Mouse (Mus musculus) urinary bladder, postnatal 10 days (tissue): ENCODE results near the gene Gm5155.
"Not testable (repeated sequence)": the region's sequence is repeated elsewhere in the genome, so short reads cannot be mapped to it uniquely, and the experiment has no call there.

ENCODE experiments used
- DNase-seq: peaks from one replicate; pipeline ENCODE4 v3.0.0; 2022; ENCODE audit warnings: low spot score

Gm5155 gene

DNA sequence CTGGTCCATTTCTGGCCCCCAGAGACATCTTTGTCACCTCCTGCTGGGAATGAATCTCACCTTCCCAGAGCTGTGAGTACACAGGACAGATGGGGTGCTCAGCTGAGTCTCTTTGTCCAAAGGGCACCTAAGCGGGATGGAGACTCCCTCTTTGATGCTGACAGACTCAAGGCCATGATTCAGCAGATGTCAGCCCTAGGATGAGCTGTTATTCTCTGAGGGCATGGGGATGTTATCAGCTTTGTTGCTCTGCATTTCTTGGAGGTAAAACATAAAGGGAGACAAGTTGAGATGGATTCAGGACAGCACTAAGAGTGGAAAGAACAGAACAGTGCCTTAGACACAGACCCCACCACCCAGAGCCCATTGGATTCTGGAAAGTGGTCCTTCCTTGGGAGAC is at the start of gene Gm5155:
Gene Gm5155, plus strand, starts transcription at position 301 of the 400 bp plus-strand sequence.
- no peak for DNase-seq

DNA sequence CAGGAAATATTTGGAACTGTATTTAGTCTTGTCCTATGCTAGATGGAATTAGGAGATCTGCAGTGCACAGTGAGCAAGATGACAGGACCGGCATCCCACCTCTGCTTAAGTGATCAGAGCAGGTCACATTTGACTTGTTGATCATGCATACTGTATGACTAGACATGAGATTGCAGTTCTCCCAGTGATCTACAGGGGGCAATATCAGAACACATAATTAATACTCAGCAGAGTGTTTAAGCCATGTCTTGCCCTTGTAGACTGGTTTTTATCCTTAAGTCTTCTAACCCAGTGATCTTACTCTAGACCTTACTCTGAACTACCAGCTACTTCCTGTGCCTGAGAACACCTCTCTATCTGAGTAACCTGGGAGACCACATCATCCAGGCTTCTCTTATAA is 791 bp upstream of the Gm5155 start:
- no peak for DNase-seq

DNA sequence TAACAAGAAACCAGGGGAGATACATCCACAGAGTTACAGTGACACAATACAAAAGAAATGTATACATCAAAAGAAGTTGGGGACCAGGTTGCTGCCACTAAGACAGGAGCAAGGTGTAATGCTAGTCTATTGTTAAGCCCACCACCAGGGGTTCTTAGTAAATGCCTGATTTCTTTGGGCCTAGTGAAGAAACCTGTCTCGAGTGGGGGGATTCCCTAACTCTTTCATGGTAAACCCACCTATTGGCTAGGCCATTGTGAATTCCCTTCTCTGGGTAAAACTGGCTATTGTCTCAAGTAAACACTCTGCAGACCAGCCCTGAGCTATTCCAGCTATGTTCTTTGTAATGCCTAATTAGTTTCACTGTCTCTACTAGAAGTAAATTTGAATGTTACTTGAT is 23.8 kb downstream of the Gm5155 start:
- DNase-seq = not testable (repeated sequence)

DNA sequence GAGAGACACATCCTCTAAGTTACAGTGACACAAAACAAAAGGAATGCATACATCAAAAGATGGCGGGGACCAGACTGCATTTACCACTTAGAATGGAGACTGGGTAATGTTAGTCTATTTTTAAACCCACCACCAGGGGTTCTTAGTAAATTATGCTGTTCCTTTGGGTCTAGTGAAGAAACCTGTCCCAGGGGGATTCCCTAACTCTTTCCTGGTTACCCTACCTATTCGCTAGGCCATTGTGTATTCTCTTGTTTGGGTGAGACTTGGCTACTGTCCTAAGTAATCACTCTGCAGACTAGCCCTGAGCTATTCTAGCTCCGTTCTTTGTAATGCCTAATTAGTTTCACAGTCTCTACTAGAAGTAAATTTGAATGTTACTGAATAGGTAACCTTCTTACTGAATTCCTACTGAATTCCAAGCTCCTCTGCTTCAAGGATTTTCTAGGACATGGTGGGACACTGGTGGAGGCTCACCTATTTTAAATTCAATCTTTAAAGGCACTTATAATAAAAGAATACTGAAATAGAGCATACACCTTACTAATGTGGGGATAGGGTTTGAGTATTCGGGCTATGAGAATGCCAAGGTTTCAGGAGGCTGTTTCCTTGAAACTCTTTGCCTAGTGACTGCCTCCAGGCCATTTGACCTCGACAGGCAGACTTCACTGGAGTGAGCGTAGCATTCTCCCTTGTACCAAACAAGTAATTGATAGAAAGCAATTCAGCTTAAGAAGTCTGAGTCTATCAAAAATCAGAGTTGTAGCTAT is 31.8 kb downstream of the Gm5155 start:
- DNase-seq = no peak
